Mouse (Mus musculus): ENCODE data around the gene Wipf3.
A peak's percentile ranks its signal among the peaks of the same experiment; 100 is the strongest.

Wipf3 gene

GRCm38 (mm10) chr6:54478646-54479324 is 49.4 kb downstream of the Wipf3 start:
- peak; percentile 44 for DNase-seq

DNA sequence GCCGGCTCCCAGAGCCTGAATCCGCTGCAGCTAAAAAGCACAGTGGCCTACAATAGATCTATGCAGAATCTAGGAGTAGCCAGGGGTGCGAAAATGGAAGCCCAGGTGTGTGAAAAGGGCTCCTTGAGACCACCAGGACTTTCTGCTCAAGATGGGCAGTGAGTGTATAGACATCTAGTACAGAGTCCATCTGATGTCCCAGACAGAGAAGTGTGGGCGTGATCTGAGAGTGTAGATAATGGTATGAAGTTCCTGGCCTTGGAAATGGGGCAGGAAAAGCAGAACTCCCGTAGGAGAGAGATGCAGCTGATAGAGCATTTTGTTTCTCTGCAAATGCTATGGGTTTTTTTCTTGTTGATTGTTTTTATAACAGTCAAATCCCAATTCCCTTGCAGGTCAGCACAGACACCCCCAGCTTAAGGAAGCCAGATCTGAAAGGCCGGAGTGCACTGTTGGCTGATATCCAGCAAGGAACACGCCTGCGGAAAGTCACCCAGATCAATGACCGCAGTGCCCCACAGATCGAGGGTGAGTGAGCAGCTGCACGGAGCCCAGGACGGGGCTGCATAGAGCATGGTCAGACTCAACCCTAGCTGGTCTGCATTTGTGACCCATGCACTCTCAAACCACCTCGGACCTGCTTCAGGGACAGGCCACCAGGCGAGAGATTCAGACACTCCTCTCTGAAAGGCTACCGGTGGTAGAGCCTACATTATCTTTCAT is 52.1 kb downstream of the Wipf3 start:
- no peak for DNase-seq

DNA sequence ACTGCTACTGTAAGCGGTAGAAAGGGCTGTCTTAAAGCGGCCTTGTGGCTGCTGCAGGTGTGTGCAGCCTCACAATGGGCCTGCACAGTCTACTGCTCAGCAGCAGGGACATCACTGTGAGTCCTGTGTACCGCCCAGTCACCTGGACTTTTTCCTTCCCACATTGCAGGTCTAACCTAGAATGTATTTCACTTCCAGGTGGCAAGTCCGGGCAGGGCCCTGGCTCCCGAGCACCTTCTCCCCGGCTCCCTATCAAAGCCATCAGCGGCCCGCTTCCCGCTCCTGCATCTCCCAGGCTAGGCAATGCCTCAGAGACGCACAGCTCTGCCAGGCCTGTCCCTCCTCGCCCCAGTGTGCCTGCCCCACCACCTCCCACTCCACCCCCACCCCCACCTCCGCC is 55.6 kb downstream of the Wipf3 start:
- DNase-seq, result peak; percentile 12

DNA sequence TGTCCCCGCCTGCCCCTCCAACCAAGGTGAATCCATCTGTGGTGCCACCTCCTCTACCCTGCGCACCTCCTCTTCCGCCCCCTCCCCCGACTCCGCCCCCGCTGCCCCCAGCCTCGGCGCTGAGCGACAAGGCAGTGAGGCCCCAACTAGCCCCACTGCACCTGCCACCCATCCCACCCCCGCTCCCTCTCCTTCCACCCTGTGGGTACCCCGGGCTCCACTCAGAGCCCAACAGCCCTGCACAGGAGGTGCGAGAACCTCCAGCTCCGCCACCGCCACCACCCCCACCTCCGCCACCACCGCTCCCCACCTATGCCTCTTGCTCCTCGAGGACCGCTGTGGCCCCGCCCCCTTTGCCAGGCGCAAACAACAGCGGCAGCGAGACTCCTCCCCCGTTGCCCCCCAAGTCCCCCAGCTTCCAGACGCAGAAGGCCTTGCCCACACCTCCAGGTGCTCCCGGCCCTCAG is 56.1 kb downstream of the Wipf3 start:
- DNase-seq, result no peak

DNA sequence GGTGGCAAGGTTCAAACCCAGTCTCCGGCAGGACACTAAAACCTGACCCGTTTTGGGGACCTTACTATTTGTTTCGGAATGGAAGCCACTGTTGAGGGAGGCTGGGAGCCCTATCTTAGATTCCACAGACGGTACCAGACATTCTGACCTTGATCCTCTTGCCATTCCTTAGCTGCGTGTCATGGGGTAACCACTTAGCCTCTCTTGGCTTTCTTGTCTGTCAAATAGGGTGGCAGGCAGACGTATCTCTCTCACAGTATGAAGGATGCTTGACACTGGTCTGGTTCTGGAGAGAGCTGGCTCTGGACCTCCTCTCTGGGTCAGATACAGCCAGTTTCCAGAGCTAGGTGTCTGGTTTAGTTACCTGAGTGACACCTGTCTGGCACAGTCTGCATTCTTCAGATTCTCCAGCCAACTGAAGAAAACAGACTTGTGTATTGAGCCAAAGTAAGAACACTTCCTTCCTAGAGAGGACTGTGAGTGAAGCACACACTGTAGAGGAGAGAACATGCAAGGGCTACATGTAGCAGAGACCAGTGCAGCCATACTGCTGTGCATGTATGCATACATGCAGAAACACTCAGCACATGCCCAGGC is 56.7 kb downstream of the Wipf3 start:
- no peak for DNase-seq

DNA sequence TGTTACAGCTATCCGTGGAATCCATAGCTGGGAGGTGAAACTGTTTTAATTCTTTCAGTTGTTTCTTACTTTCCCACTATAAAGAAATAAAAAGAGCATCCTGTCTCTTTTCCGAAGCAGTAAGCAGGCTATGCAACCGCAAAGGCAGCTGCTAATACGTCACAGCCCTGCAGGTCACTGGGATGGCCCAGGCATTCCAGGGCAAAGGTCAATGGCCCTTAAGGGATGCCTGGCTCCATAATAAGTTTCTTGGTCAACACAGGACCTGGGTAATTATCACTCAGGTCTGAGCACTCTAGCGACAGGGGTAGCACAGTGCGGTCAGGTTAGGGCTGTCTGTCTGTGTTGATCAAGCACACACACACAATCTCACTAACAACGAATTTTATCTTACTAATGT is 61.7 kb downstream of the Wipf3 start:
- DNase-seq, result no peak

- no peak for DNase-seq
These were observed 64.7 kb downstream of the Wipf3 start for GRCm38 (mm10) chr6:54494097-54494496.

DNA sequence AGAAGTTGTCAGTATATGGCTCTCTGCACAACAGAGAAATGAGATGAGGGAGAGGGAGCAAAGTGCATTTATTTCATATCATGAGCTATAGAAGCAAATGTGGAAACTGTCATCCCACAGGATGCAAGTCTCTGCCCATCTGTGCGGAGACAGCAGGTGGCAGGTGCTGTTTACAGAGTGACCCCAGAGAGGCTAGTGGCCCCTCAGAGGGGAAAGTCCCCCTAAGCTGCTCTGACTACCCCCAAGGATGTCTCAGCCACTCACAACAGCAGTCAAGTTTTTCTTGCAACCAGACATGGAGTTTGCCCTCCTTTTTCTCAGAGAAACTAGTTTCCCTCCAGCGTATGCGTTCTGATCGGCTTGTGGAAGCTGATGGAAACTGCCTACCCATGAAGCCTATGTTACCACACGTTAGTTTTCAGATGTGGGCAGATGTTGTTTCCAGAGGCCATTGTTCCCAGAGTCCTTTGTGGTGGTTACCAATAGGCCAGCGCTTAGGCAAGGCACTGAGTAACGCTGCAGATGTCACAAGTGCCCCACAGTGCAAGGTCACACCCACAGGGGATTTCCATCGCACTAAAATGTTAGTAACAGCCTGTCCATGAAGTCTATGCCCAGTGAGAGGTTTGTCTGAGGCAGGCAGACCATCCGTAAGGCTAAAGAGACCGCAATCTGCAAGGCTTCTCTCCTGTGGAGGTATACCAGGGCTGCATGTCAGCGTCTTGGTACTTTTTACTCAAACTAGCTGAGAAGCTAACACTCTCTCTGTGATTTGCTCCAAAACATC is 65.4 kb downstream of the Wipf3 start:
- DNase-seq, result no peak

- DNase-seq, result no peak
These were observed 66.8 kb downstream of the Wipf3 start for GRCm38 (mm10) chr6:54496214-54496613.

DNA sequence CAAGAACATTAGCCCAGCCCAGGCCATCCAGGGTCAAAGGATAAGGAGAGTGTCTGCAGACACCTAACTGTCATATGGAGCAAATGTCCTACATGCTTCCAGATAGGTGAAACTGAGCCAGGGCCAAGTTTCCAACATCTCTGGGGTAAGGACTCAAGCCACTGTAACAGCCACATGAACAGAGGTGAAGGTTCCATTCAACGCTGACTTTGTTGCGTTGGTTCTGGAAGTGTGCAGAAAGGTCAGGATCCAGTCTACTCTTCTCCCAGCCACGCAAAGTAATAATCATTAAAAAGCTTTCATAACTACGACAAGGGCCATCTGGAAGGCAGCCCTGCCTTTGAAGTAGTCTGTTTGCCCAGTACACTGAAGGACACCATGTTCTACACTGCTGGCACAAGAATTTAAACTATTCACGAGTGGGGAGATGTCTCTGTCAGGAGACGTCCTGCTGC is 73.3 kb downstream of the Wipf3 start:
- no peak for DNase-seq

DNA sequence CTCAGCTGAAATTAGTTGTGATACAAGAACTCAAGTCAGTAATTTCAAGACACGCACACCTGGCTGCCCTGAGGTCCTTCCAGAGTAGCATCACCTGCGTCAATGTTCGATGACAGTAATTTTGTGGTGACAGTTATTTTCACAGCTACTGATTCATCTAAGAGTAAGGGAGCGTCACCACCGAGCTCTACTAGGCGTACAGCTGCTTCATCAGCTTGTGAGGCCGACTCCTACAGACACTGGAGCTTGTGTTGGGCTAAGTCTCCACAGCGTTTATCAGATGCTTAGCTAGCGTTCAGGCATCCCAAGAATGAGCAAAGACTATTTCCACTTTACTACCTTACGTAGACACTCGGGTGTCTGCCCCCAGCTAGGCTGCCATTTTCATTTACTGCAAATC is 76.9 kb downstream of the Wipf3 start:
- no peak for DNase-seq

DNA sequence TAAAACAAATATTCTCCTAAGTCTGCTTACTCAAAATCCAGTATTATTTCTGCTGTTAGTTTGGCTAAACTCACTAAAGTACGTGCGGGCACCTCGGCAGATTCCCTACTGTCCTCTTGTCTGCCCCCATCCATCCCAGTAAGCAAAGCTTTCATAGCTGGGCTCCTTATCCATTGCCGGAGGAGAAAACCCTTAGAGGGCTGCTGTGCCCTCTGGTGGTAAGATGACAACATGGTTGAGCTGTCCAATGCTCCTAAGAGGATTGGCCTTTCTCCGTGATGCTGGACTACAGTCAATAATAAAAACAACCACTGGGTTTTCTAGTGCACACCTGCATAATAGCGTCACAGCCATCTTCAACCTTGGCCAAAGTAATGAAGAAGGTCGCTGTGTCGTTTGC is 77.6 kb downstream of the Wipf3 start:
- peak; percentile 65 for DNase-seq

- no peak for DNase-seq
These were observed 78.4 kb downstream of the Wipf3 start for GRCm38 (mm10) chr6:54507808-54508207.

DNA sequence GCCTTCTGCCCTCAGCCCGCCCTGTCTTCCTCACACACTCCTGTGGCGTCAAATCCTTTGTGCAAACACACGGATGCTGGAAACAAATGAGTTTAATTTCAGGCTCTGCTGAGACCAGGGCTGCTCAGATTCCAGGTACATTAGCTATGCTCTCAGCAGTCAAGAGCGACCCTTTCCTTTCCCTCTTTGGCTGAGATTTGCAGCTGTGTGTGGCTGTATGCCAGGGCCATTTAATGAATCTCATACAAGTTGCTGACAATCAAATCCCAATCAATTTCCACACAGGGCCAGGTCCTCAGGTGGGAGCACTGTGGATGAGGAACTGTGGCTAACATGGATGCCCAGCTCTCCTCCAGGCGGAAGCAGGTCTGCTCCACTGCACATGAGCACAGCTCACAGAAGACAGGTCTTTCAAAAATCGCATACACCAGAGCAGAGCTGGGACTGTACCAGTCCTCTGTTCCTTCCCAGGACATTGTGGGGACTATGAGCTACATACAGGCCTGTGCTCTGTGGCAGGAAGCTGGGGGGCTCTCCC is 78.9 kb downstream of the Wipf3 start:
- no peak for DNase-seq

DNA sequence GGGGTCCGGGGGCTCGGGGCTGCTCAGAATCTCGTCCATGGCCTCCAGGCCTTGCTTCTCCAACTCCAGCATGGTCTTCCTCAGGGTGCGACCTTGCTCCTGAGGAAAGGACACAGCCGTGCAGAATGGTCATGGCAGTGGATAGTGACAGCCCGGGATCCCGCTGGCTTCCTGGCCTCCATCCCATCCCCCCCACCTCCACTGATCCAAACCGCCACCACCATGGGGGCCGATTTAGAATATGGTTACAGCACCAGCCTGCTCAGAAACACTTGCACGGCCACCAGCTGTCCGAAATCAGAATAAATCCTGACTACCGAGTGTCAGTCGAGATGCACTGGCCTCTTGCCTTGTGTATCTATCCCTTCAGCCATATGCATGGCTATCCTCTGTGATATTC is 79.9 kb downstream of the Wipf3 start:
- DNase-seq, result no peak

DNA sequence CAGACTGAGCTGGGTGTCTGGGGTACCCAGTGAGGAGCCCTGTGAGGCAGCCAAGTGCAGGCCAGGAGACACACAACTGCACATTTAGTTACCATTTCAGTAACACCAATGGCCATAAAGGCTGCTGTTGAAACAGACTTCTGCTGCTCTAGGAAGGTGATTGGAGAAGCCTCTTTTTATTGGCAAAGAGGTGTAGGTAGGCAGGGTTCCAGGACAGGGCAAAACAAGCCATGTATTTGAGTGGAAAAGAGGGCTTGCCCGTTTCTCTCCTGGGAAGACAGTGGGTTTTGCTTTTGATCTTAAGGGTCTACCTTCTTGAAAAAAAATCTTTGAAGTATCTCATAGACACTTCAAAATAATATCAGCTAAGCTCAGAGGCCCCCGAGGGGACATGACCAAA is 82.9 kb downstream of the Wipf3 start:
- no peak for DNase-seq

- DNase-seq, result no peak
These were observed 87.2 kb downstream of the Wipf3 start for GRCm38 (mm10) chr6:54516512-54517134.

- no peak for DNase-seq
These were observed 89.4 kb downstream of the Wipf3 start for GRCm38 (mm10) chr6:54518758-54519157.

DNA sequence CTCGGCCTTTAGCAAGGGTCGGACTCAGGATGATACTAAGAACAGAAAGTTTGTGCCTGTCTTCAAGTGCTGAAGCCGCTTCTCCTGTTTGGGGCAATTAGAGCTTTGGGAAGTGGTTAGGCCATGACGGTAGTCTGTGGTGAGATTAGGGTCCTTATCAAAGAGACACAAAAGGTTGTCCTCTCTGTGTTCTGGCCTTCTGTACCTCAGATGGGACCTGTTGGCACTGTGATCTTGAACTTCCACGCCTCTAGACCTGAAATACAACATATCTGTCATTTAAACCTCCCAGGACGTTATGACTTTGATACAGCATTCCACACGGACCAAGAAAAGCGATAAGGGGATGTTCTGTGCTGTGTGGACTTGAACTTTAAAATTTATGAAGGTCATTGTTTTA is 99.3 kb downstream of the Wipf3 start:
- no peak for DNase-seq

DNA sequence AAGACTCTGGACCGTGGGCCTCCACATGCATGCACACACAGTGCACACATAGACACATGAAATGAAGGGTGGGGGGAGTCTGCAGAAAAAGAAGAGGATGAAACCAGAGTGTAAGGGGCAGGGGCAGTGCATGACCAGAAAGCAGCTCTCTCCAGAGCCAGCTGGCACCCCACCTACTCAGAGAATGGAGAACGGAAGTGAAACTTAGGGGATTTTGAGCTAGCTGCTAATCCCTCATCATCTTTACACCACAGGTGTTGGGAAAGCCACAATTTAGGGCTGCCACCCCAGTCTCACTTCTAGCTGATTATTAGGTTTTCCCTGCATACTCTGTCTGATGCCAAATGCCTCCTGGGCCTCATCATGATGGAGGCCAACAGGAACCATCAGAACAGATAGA is 100.8 kb downstream of the Wipf3 start:
- DNase-seq, result no peak

DNA sequence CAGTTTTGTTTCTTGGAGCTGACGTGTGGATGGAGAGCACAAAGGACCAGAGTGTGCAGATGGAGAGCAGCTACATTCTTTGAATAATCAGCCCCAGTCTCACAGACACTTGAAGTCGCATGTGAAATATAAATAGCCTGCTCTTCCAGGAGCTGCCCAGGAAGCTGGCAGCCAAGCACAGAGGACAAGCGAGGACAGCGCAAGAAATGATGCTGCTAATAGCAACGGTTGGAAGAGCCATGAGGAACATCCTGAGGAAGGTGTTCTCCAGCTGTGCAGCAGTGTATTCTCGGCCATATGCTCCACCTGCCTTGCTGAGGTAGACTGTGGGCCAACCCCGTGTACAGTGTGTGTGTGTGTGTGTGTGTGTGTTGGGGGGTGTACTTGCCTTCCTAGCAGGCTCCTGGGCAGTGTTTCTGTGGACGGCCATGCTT is 101.7 kb downstream of the Wipf3 start:
- DNase-seq, result no peak

DNA sequence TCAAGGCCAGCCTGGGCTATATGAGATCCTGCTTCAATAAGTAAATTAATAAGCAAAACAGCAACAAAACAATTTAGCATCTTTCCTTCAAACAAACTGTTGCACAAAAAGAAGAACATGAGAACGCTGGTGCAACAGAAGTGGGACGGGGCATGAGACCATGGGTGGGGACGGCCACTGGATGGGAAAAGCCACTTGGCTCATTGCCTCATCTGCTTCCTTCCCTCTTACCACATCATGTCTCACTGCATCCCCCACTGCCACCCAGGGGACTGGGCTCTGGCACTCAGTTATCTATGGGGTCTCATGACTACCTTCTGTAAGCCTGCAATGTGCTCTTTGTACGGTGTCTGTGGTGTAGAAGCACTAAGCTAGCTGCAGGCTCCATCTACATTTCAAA is 106.1 kb downstream of the Wipf3 start:
- DNase-seq, result no peak

All from kidney, postnatal 14 days (tissue).